ENCODE assay signal across 8 mouse cellular contexts in genomic region chr19:53500298-53501006, GRCm38 (mm10). TPM values are rescaled to one million over a fixed set of nuclear protein-coding genes. Genes with fewer than 3 reads are reported as not detected.
A peak's percentile ranks its signal among the peaks of the same experiment; 100 is the strongest.
DNase-seq lines count a peak whose midpoint lies in the region; ATAC-seq and TF ChIP-seq lines count a peak whose summit lies in the region.

No protein-coding gene starts in this region.

- peaks cover 4% of the 10 kb centered on the region; the same call in 1 of the 2 replicates for H3K4me1 ChIP-seq in hindbrain, embryonic 15.5 days (replicated peaks)
- H3K4me1 ChIP-seq in hindbrain, embryonic 14.5 days (replicated peaks; ENCODE audit: control insufficient read depth, insufficient read depth, low read length): no peaks in the 10 kb centered on the region
- H3K4me1 ChIP-seq in lung, adult 2 months (ENCODE audit: control insufficient read depth, insufficient read depth, low read length): no peaks in the 10 kb centered on the region; the same call in 1 of the 2 replicates
- no peaks in the 10 kb centered on the region for H3K4me1 ChIP-seq in stomach, postnatal 0 days (replicated peaks; ENCODE audit: control insufficient read depth, insufficient read depth)

- no peak overlapping the region for H3K27ac ChIP-seq in hindbrain, embryonic 15.5 days (replicated peaks)
- no peak overlapping the region for H3K27ac ChIP-seq in hindbrain, embryonic 14.5 days
- 0 out of 2 replicates have a peak overlapping the region, but pooled peaks have one; percentile 35 for H3K27ac ChIP-seq in stomach, postnatal 0 days (replicated peaks)

- H3K9ac ChIP-seq in hindbrain, embryonic 15.5 days: no peak overlapping the region
- H3K9ac ChIP-seq in hindbrain, embryonic 14.5 days: no peak overlapping the region
- H3K9ac ChIP-seq in stomach, postnatal 0 days (ENCODE audit: low read length): no peak overlapping the region

- no peaks in the 10 kb centered on the region for H3K36me3 ChIP-seq in hindbrain, embryonic 15.5 days
- H3K36me3 ChIP-seq in hindbrain, embryonic 14.5 days (replicated peaks; ENCODE audit: control insufficient read depth, insufficient read depth): no peaks in the 10 kb centered on the region
- no peaks in the 10 kb centered on the region for H3K36me3 ChIP-seq in stomach, postnatal 0 days (ENCODE audit: control insufficient read depth, insufficient read depth, low read length)

- no peaks in the 10 kb centered on the region for H3K27me3 ChIP-seq in hindbrain, embryonic 15.5 days
- H3K27me3 ChIP-seq in hindbrain, embryonic 14.5 days (ENCODE audit: control insufficient read depth, insufficient read depth, low read length): no peaks in the 10 kb centered on the region
- no peaks in the 10 kb centered on the region for H3K27me3 ChIP-seq in stomach, postnatal 0 days (ENCODE audit: control insufficient read depth, insufficient read depth, low read length)

- no peak for TF ChIP-seq EP300 in stomach, postnatal 0 days (optimal IDR thresholded peaks at IDR 0.05)

- no peak for TF ChIP-seq POLR2A in lung, adult 2 months (IDR thresholded peaks at IDR 0.05; ENCODE audit: borderline replicate concordance, extremely low read depth, low read depth, low read length)

- H3K4me2 ChIP-seq in hindbrain, embryonic 15.5 days: no peak overlapping the region
- no peak overlapping the region for H3K4me2 ChIP-seq in hindbrain, embryonic 14.5 days (replicated peaks)
- no peak overlapping the region for H3K4me2 ChIP-seq in stomach, postnatal 0 days (replicated peaks; ENCODE audit: low read depth)

- peak; percentile 63; the same call in 1 of the 2 replicates for ATAC-seq in hindbrain, embryonic 15.5 days (ENCODE audit: low FRiP score, low read depth)
- ATAC-seq in hindbrain, embryonic 14.5 days (ENCODE audit: low FRiP score): no peak
- ATAC-seq in stomach, postnatal 0 days (ENCODE audit: low FRiP score, low TSS enrichment): peak; percentile 89

- no peaks in the 10 kb centered on the region for H3K9me3 ChIP-seq in hindbrain, embryonic 15.5 days
- H3K9me3 ChIP-seq in hindbrain, embryonic 14.5 days (ENCODE audit: control insufficient read depth, low read length): no peaks in the 10 kb centered on the region
- H3K9me3 ChIP-seq in stomach, postnatal 0 days (ENCODE audit: control insufficient read depth, low read length): no peaks in the 10 kb centered on the region

- 66% methylated on average over 25 of the region's 25 CpGs for WGBS in hindbrain, embryonic 15.5 days
- WGBS in hindbrain, embryonic 14.5 days: 67% methylated on average over 25 of the region's 25 CpGs
- WGBS in lung, adult 2 months: 35% methylated on average over 25 of the region's 25 CpGs
- 60% methylated on average over 25 of the region's 25 CpGs for WGBS in stomach, postnatal 0 days

- TF ChIP-seq CTCF in lung, adult 2 months (IDR thresholded peaks at IDR 0.05; ENCODE audit: insufficient read depth, low read length): no peak
- TF ChIP-seq CTCF in stomach, postnatal 0 days (IDR thresholded peaks at IDR 0.05; ENCODE audit: low read depth): peak; percentile 23; the same call in 1 of the 2 replicates

- DNase-seq in hindbrain, embryonic 14.5 days (ENCODE audit: low spot score): no peak
- DNase-seq in brain, adult 2 months (ENCODE audit: low read depth, low spot score): peak; percentile 99
- DNase-seq in heart, adult 18-20 months: peak; percentile 50 to 57
- DNase-seq in kidney, adult 9 months: peak; percentile 89
- DNase-seq in lung, adult 2 months: peak; percentile 28
- peak; percentile 77 for DNase-seq in stomach, postnatal 0 days (ENCODE audit: low spot score)
- DNase-seq in T-cell, adult 2 months (ENCODE audit: low spot score): no peak

- H3K4me3 ChIP-seq in hindbrain, embryonic 15.5 days: no peak overlapping the region
- no peak overlapping the region for H3K4me3 ChIP-seq in hindbrain, embryonic 14.5 days (replicated peaks; ENCODE audit: low read length)
- H3K4me3 ChIP-seq in lung, adult 2 months (replicated peaks; ENCODE audit: extremely low read depth, low read depth, low read length): no peak overlapping the region
- no peak overlapping the region for H3K4me3 ChIP-seq in stomach, postnatal 0 days (ENCODE audit: low read depth, low read length)

RNA-seq across cellular contexts. Expression of gene Dusp5, which starts 28.5 kb away (rescaled TPM):
- polyA plus RNA-seq in hindbrain, embryonic 15.5 days (2015; fragmentation: Nextera tagmentation; extraction: Ambion mirVana): 6.3 and 7.7 TPM in 2 replicates
- 3.0 and 4.6 TPM in 2 replicates for polyA plus RNA-seq in hindbrain, embryonic 14.5 days (2014; fragmentation: Nextera tagmentation; extraction: Ambion mirVana)
- 1 to 10 TPM; 3.3 to 4.2 TPM for total RNA-seq in heart, adult 18-20 months (2021)
- polyA plus RNA-seq in lung, adult 2 months (2012; rRNA removed): 10.4 and 14.0 TPM in 2 replicates
- 14.1 and 18.5 TPM in 2 replicates for polyA plus RNA-seq in stomach, postnatal 0 days (2015; fragmentation: Nextera tagmentation; extraction: Ambion mirVana)

Comparison
In these comparisons a context has a peak if more than half of its experiments do, and no peak if none do; other contexts are left out.
1. DNase-seq: peak in brain, adult 2 months (single experiment), heart, adult 18-20 months (2 of 2), kidney, adult 9 months (single experiment), lung, adult 2 months (single experiment) and stomach, postnatal 0 days (single experiment); none in hindbrain, embryonic 14.5 days (single experiment) and T-cell, adult 2 months (single experiment).